Mouse (Mus musculus): ENCODE measurements at regions not wholly inside any gene's neighbourhood (a gene's known extent, or its start where the extent isn't known, plus 50 kb on each side); places are given as distances from the start of the nearest gene placed in this dataset.

GRCm38 (mm10) chr10:98857395-98857794 is 56.8 kb upstream of the Atp2b1 start:
- Histone ChIP-seq H3K4me1 (ENCODE audit: control insufficient read depth, insufficient read depth, low read length) (no peaks in the 10 kb centered on the region), H3K27me3 (ENCODE audit: control insufficient read depth, insufficient read depth, low read length) (no peaks in the 10 kb centered on the region), H3K9me3 (ENCODE audit: control insufficient read depth, low read length) (no peaks in the 10 kb centered on the region), H3K36me3 (ENCODE audit: control insufficient read depth, insufficient read depth, low read length) (no peaks in the 10 kb centered on the region), H3K27ac (ENCODE audit: low read depth, low read length) (no peak overlapping the region), H3K9ac (ENCODE audit: low read length) (no peak overlapping the region), H3K4me3 (ENCODE audit: low read depth, low read length) (no peak overlapping the region), H3K4me2 (ENCODE audit: low read depth) (no peak overlapping the region)
- no peak for ATAC-seq (ENCODE audit: insufficient read depth, low FRiP score, low TSS enrichment)
- DNase-seq (ENCODE audit: low spot score) = no peak
- WGBS = 65% methylated on average over 3 of the region's 3 CpGs

GRCm38 (mm10) chr10:98861521-98861920 is 52.7 kb upstream of the Atp2b1 start:
- H3K27me3 ChIP-seq (ENCODE audit: control insufficient read depth, insufficient read depth, low read length) = no peaks in the 10 kb centered on the region
- no peaks in the 10 kb centered on the region for H3K36me3 ChIP-seq (ENCODE audit: control insufficient read depth, insufficient read depth, low read length)
- H3K27ac ChIP-seq (ENCODE audit: low read depth, low read length) = no peak overlapping the region
- ATAC-seq (ENCODE audit: insufficient read depth, low FRiP score, low TSS enrichment) (no peak), DNase-seq (ENCODE audit: low spot score) (no peak)
- 93% methylated on average over 10 of the region's 10 CpGs for WGBS
- H3K4me2 ChIP-seq (ENCODE audit: low read depth) = no peak overlapping the region
- no peaks in the 10 kb centered on the region for H3K9me3 ChIP-seq (ENCODE audit: control insufficient read depth, low read length)
- H3K9ac ChIP-seq (ENCODE audit: low read length) = no peak overlapping the region
- no peak overlapping the region for H3K4me3 ChIP-seq (ENCODE audit: low read depth, low read length)
- H3K4me1 ChIP-seq (ENCODE audit: control insufficient read depth, insufficient read depth, low read length) = no peaks in the 10 kb centered on the region

- no peak overlapping the region for H3K4me3 ChIP-seq (ENCODE audit: low read depth, low read length)
- 87% methylated on average over 4 of the region's 4 CpGs for WGBS
- no peaks in the 10 kb centered on the region for H3K4me1 ChIP-seq (ENCODE audit: control insufficient read depth, insufficient read depth, low read length)
- H3K27me3 ChIP-seq (ENCODE audit: control insufficient read depth, insufficient read depth, low read length) = no peaks in the 10 kb centered on the region
- DNase-seq (ENCODE audit: low spot score) (no peak), ATAC-seq (ENCODE audit: insufficient read depth, low FRiP score, low TSS enrichment) (no peak)
- H3K9me3 ChIP-seq (ENCODE audit: control insufficient read depth, low read length) = no peaks in the 10 kb centered on the region
- no peak overlapping the region for H3K9ac ChIP-seq (ENCODE audit: low read length)
- no peaks in the 10 kb centered on the region for H3K36me3 ChIP-seq (ENCODE audit: control insufficient read depth, insufficient read depth, low read length)
- H3K4me2 ChIP-seq (ENCODE audit: low read depth) = no peak overlapping the region
- H3K27ac ChIP-seq (ENCODE audit: low read depth, low read length) = no peak overlapping the region
Observed at GRCm38 (mm10) chr10:98862712-98863111, 51.5 kb upstream of the Atp2b1 start.

GRCm38 (mm10) chr10:98864384-98864783 is 49.8 kb upstream of the Atp2b1 start:
- Histone ChIP-seq H3K36me3 (ENCODE audit: control insufficient read depth, insufficient read depth, low read length) (no peaks in the 10 kb centered on the region), H3K4me2 (ENCODE audit: low read depth) (no peak overlapping the region), H3K27ac (ENCODE audit: low read depth, low read length) (no peak overlapping the region), H3K9me3 (ENCODE audit: control insufficient read depth, low read length) (no peaks in the 10 kb centered on the region), H3K4me1 (ENCODE audit: control insufficient read depth, insufficient read depth, low read length) (no peaks in the 10 kb centered on the region), H3K9ac (ENCODE audit: low read length) (no peak overlapping the region), H3K4me3 (ENCODE audit: low read depth, low read length) (no peak overlapping the region), H3K27me3 (ENCODE audit: control insufficient read depth, insufficient read depth, low read length) (no peaks in the 10 kb centered on the region)
- DNase-seq (ENCODE audit: low spot score) (no peak), ATAC-seq (ENCODE audit: insufficient read depth, low FRiP score, low TSS enrichment) (no peak)
- 83% methylated on average over 5 of the region's 5 CpGs for WGBS

Data from neural tube, embryonic 11.5 days (tissue).